Mouse (Mus musculus): ENCODE measurements around the gene Myo10. TPM values are rescaled to one million over a fixed set of nuclear protein-coding genes. Genes with fewer than 3 reads are reported as not detected.

The Myo10 gene
- polyA plus RNA-seq (2017; shearing (Covaris generic)), result 2.8 TPM

DNA sequence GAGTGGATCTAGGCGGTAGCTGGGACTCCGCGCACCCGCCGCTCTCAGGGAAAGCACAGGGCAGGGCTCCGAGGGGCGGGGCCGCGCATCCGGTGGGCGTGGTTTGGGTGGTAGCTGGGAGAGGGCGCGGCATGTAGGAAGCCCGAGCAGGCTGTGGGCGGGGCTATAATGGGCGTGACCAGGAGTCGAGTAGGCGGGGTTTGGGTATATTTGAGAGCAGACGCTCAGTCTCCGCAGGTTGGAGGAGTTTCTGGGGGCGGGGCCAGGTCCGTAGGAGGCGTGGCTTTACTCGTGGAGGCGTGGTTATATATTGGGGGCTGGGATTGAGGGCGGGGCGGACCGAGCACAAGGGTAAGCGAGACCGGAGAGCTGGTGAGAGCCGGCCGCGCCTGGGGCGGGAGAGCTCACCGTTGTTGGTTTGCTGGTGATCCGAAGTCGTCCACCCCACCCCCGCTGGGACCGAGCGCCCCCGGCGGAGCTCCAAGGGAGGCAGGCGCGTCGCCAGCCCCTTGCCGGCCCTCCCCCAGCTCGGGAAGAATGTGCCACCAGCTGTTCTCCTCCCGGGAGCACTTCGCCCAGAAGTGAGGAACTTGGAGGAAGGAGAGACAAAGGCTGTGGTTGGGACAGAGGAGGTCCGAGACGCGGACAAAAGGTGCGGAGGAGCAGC lies at the start of gene Myo10:
Gene Myo10 (plus strand): TSS at position 326 of the 667 bp plus-strand sequence.

GRCm38 (mm10) chr15:25843086-25843991 lies 221.0 kb downstream of the Myo10 start, which contains the start of gene Retreg1:
Gene Retreg1 (plus strand): TSS chr15:25843180.

Other genes starting within 250 kb of the Myo10 start
- gene Basp1, start 208.8 kb upstream of the Myo10 start, polyA plus RNA-seq (2017; shearing (Covaris generic)), result not detected
- gene Retreg1, start 220.7 kb downstream of the Myo10 start, polyA plus RNA-seq (2017; shearing (Covaris generic)), result 25.2 TPM